In genomic region chr7:5058631-5059030, GRCm38 (mm10) we compare ENCODE assay signal across 41 mouse cellular contexts. TPM values are rescaled to one million over a fixed set of nuclear protein-coding genes. Genes with fewer than 3 reads are reported as not detected.
DNase-seq lines count a peak whose midpoint lies in the region; ATAC-seq and TF ChIP-seq lines count a peak whose summit lies in the region.
"Had no signal": no experiment of that assay in that cellular context is flagged by ENCODE, and none has a peak within 500 bp of the region (broad histone marks: within the 10 kb centered on the region; RNA-seq: fewer than 3 reads in every experiment).

No protein-coding gene starts in this region.

- peaks cover 44% of the 10 kb centered on the region for H3K4me1 ChIP-seq in embryonic facial prominence, embryonic 13.5 days
- peaks cover 76% of the 10 kb centered on the region for H3K4me1 ChIP-seq in neural tube, embryonic 15.5 days

- no peak for ATAC-seq in embryonic facial prominence, embryonic 13.5 days (ENCODE audit: insufficient number of reproducible peaks, insufficient read depth, low FRiP score, low TSS enrichment, low read depth)
- ATAC-seq in neural tube, embryonic 15.5 days (ENCODE audit: low FRiP score), result no peak
- ATAC-seq: forebrain, postnatal 0 days had no signal

- H3K4me2 ChIP-seq in embryonic facial prominence, embryonic 13.5 days, result no peak overlapping the region
- no peak overlapping the region for H3K4me2 ChIP-seq in neural tube, embryonic 15.5 days
- H3K4me2 ChIP-seq: embryonic facial prominence, embryonic 12.5 days; heart, embryonic 15.5 days; liver, embryonic 11.5 days; lung, embryonic 15.5 days; midbrain, embryonic 12.5 days had no signal

- intact Hi-C loops in gastrocnemius, adult 2 months (cut with DNase I), result no loop called here

- DNase-seq in gastrocnemius, adult 2 months, result peak; percentile 8
- DNase-seq in gastrocnemius, postnatal 4 days (ENCODE audit: low spot score in 2 of 2), result no peak
- DNase-seq in layer of hippocampus, adult 2 months (ENCODE audit: low spot score in 2 of 2), result no peak
- DNase-seq in layer of hippocampus, adult 11-12 months (ENCODE audit: low spot score), result no peak
- DNase-seq in thymus, postnatal 25 days, result no peak
- DNase-seq: adrenal gland, postnatal 25 days; B cell, adult 2 months; forebrain, postnatal 0 days; gastrocnemius, postnatal 10 days; kidney, adult 2 months; kidney, postnatal 4 days; layer of hippocampus, adult 9-11 months; retina, postnatal 1 day; right cerebral cortex, postnatal 14 days had no signal

- no peak overlapping the region for H3K27ac ChIP-seq in gastrocnemius, adult 2 months
- peak overlapping the region; percentile 100; the same call in 1 of the 2 replicates for H3K27ac ChIP-seq in layer of hippocampus, adult 2 months
- H3K27ac ChIP-seq in embryonic facial prominence, embryonic 13.5 days, result no peak overlapping the region
- 0 out of 2 replicates have a peak overlapping the region, but pooled peaks have one; percentile 99 for H3K27ac ChIP-seq in neural tube, embryonic 15.5 days (replicated peaks)
- H3K27ac ChIP-seq: embryonic facial prominence, embryonic 12.5 days; forebrain, embryonic 10.5 days; heart, embryonic 10.5 days; heart, embryonic 15.5 days; kidney, postnatal 0 days; limb, embryonic 13.5 days; lung, embryonic 15.5 days; midbrain, embryonic 12.5 days had no signal

- no peak overlapping the region for H3K4me3 ChIP-seq in gastrocnemius, adult 2 months
- no peak overlapping the region for H3K4me3 ChIP-seq in layer of hippocampus, adult 2 months
- H3K4me3 ChIP-seq in embryonic facial prominence, embryonic 13.5 days, result 0 out of 2 replicates have a peak overlapping the region, but pooled peaks have one; percentile 68
- no peak overlapping the region for H3K4me3 ChIP-seq in neural tube, embryonic 15.5 days (replicated peaks)
- H3K4me3 ChIP-seq: heart, embryonic 15.5 days; lung, embryonic 15.5 days; midbrain, embryonic 12.5 days; myocyte had no signal

- no peaks in the 10 kb centered on the region for H3K9me3 ChIP-seq in embryonic facial prominence, embryonic 13.5 days
- H3K9me3 ChIP-seq in neural tube, embryonic 15.5 days (replicated peaks), result no peaks in the 10 kb centered on the region
- H3K9me3 ChIP-seq: embryonic facial prominence, embryonic 12.5 days; forebrain, embryonic 10.5 days; heart, embryonic 10.5 days; heart, embryonic 15.5 days; hindbrain, embryonic 15.5 days; limb, embryonic 13.5 days; lung, embryonic 15.5 days; midbrain, embryonic 12.5 days had no signal

- 97% methylated on average over 1 of the region's 1 CpGs for WGBS in embryonic facial prominence, embryonic 13.5 days
- WGBS in neural tube, embryonic 15.5 days, result 89% methylated on average over 1 of the region's 1 CpGs

- no peaks in the 10 kb centered on the region for H3K36me3 ChIP-seq in embryonic facial prominence, embryonic 13.5 days
- no peaks in the 10 kb centered on the region for H3K36me3 ChIP-seq in neural tube, embryonic 15.5 days
- H3K36me3 ChIP-seq: embryonic facial prominence, embryonic 12.5 days; forebrain, embryonic 10.5 days; heart, embryonic 10.5 days; heart, embryonic 15.5 days; hindbrain, embryonic 15.5 days; limb, embryonic 13.5 days; lung, embryonic 15.5 days; midbrain, embryonic 12.5 days had no signal

- no peak overlapping the region for H3K9ac ChIP-seq in embryonic facial prominence, embryonic 13.5 days
- H3K9ac ChIP-seq in neural tube, embryonic 15.5 days (replicated peaks), result no peak overlapping the region
- H3K9ac ChIP-seq: embryonic facial prominence, embryonic 12.5 days; heart, embryonic 15.5 days; lung, embryonic 15.5 days; midbrain, embryonic 12.5 days had no signal

- peaks cover 34% of the 10 kb centered on the region for H3K27me3 ChIP-seq in embryonic facial prominence, embryonic 13.5 days
- peaks cover 18% of the 10 kb centered on the region for H3K27me3 ChIP-seq in neural tube, embryonic 15.5 days (replicated peaks)

- TF ChIP-seq CTCF in gastrocnemius, adult 2 months (IDR thresholded peaks at IDR 0.05), result no peak
- TF ChIP-seq CTCF in layer of hippocampus, adult 2 months (conservative IDR thresholded peaks at IDR 0.05), result no peak

RNA-seq across cellular contexts. Expression of gene U2af2, which starts 3.3 kb away (rescaled TPM):
- total RNA-seq in gastrocnemius, adult 2 months (2021), result 10 to 100 TPM; 50.0 to 51.0 TPM
- 100 to 1,000 TPM; 117 to 127 TPM for total RNA-seq in gastrocnemius, postnatal 4 days (2021)
- 100 to 1,000 TPM; 185 to 192 TPM for total RNA-seq in layer of hippocampus, adult 2 months (2021)
- 137 and 155 TPM in 2 replicates for polyA plus RNA-seq in embryonic facial prominence, embryonic 13.5 days (2015; fragmentation: Nextera tagmentation; extraction: Ambion mirVana)
- polyA plus RNA-seq in neural tube, embryonic 15.5 days (2015; fragmentation: Nextera tagmentation; extraction: Ambion mirVana), result 94.2 and 105 TPM in 2 replicates

RNA-seq across cellular contexts. Expression of gene Zfp580, which starts 7.3 kb away (rescaled TPM):
- 1 to 10 TPM; 3.0 to 4.1 TPM for total RNA-seq in gastrocnemius, adult 2 months (2021)
- 10 to 100 TPM; 10.1 to 11.6 TPM for total RNA-seq in gastrocnemius, postnatal 4 days (2021)
- 10 to 100 TPM; 34.1 to 35.7 TPM for total RNA-seq in layer of hippocampus, adult 2 months (2021)
- polyA plus RNA-seq in embryonic facial prominence, embryonic 13.5 days (2015; fragmentation: Nextera tagmentation; extraction: Ambion mirVana), result 44.7 and 45.9 TPM in 2 replicates
- 90.7 and 101 TPM in 2 replicates for polyA plus RNA-seq in neural tube, embryonic 15.5 days (2015; fragmentation: Nextera tagmentation; extraction: Ambion mirVana)

RNA-seq across cellular contexts. Expression of gene Zfp784, which starts 20.4 kb away (rescaled TPM):
- total RNA-seq in gastrocnemius, adult 2 months (2021), result 1 to 10 TPM; 2.8 to 3.9 TPM
- 1 to 10 TPM; 5.8 to 6.6 TPM for total RNA-seq in gastrocnemius, postnatal 4 days (2021)
- 1 to 10 TPM; 7.3 to 7.8 TPM for total RNA-seq in layer of hippocampus, adult 2 months (2021)
- polyA plus RNA-seq in embryonic facial prominence, embryonic 13.5 days (2015; fragmentation: Nextera tagmentation; extraction: Ambion mirVana), result 5.6 and 5.9 TPM in 2 replicates
- polyA plus RNA-seq in neural tube, embryonic 15.5 days (2015; fragmentation: Nextera tagmentation; extraction: Ambion mirVana), result 7.7 and 9.0 TPM in 2 replicates

RNA-seq across cellular contexts. Expression of gene Epn1, which starts 21.4 kb away (rescaled TPM):
- total RNA-seq in gastrocnemius, adult 2 months (2021), result 100 to 1,000 TPM; 165 to 171 TPM
- 100 to 1,000 TPM; 112 to 117 TPM for total RNA-seq in gastrocnemius, postnatal 4 days (2021)
- total RNA-seq in layer of hippocampus, adult 2 months (2021), result 100 to 1,000 TPM; 540 to 559 TPM
- 63.8 and 70.5 TPM in 2 replicates for polyA plus RNA-seq in embryonic facial prominence, embryonic 13.5 days (2015; fragmentation: Nextera tagmentation; extraction: Ambion mirVana)
- 92.5 and 105 TPM in 2 replicates for polyA plus RNA-seq in neural tube, embryonic 15.5 days (2015; fragmentation: Nextera tagmentation; extraction: Ambion mirVana)

RNA-seq across cellular contexts. Expression of gene 4632433K11Rik, which starts 24.7 kb away (rescaled TPM):
- not detected for total RNA-seq in gastrocnemius, adult 2 months (2021)
- total RNA-seq in gastrocnemius, postnatal 4 days (2021), result not detected
- not detected for total RNA-seq in layer of hippocampus, adult 2 months (2021)
- not detected in 2 replicates for polyA plus RNA-seq in embryonic facial prominence, embryonic 13.5 days (2015; fragmentation: Nextera tagmentation; extraction: Ambion mirVana)
- not detected in 2 replicates for polyA plus RNA-seq in neural tube, embryonic 15.5 days (2015; fragmentation: Nextera tagmentation; extraction: Ambion mirVana)
- total RNA-seq: adrenal gland, adult 18-20 months; adrenal gland, postnatal 25 days; heart, postnatal 25 days; left cerebral cortex, postnatal 14 days; megakaryocyte, adult 5-6 weeks; midbrain, postnatal 0 days had no signal
- polyA plus RNA-seq: brain, embryonic 14.5 days; cortical plate, adult 2 months; embryonic facial prominence, embryonic 12.5 days; forebrain, embryonic 10.5 days; forebrain, postnatal 0 days; heart, embryonic 10.5 days; heart, embryonic 15.5 days; hindbrain, embryonic 15.5 days; intestine, embryonic 14.5 days; kidney, adult 2 months; kidney, postnatal 0 days; liver, embryonic 11.5 days; liver, embryonic 16.5 days; lung, embryonic 15.5 days; midbrain, embryonic 12.5 days; midbrain, postnatal 0 days; myocyte; neural tube, embryonic 14.5 days; small intestine, adult 2 months; stomach, embryonic 14.5 days; testis, adult 2 months; urinary bladder, adult 2 months had no signal

Comparison
In these comparisons a context has a peak if more than half of its experiments do, and no peak if none do; other contexts are left out.
1. H3K27ac ChIP-seq: peak in layer of hippocampus, adult 2 months (single experiment) and neural tube, embryonic 15.5 days (single experiment); none in gastrocnemius, adult 2 months (single experiment) and embryonic facial prominence, embryonic 13.5 days (single experiment).